Mouse (Mus musculus) C2C12 (cell line): ENCODE measurements around the gene Ikzf3. TPM values are rescaled to one million over a fixed set of nuclear protein-coding genes. Genes with fewer than 3 reads are reported as not detected.
A peak's percentile ranks its signal among the peaks of the same experiment; 100 is the strongest.

Source experiments
- H3K27me3 ChIP-seq: one replicate; pipeline ENCODE4 v1.6.1; 2011; ENCODE audit not compliant: control insufficient read depth, insufficient read depth, insufficient read length
- H3K36me3 ChIP-seq: one replicate; pipeline ENCODE4 v1.6.1; 2011; ENCODE audit not compliant: control insufficient read depth, insufficient read depth
- H3K4me3 ChIP-seq: one replicate; pipeline ENCODE4 v1.5.1; 2011; ENCODE audit warnings: mild to moderate bottlenecking, control low read depth; ENCODE audit not compliant: poor library complexity, insufficient read depth, severe bottlenecking
- H3K79me2 ChIP-seq: one replicate; pipeline ENCODE4 v1.6.1; 2011; ENCODE audit not compliant: control insufficient read depth, insufficient read depth
- H3K79me3 ChIP-seq: one replicate; pipeline ENCODE4 v1.6.1; 2011; ENCODE audit warnings: low read depth, control low read depth
- H3ac ChIP-seq: one replicate; pipeline ENCODE3; 2011; ENCODE audit warnings: low read depth; ENCODE audit not compliant: control insufficient read depth, insufficient read length
- CEBPB ChIP-seq: IDR thresholded peaks from one replicate; pipeline ENCODE4 v1.6.1; 2011; ENCODE audit warnings: low read depth, mild to moderate bottlenecking, control low read depth, moderate library complexity
- CTCF ChIP-seq: IDR thresholded peaks from one replicate; pipeline ENCODE4 v1.5.1; 2011; ENCODE audit not compliant: control insufficient read depth, insufficient read depth, insufficient read length
- FOSL1 ChIP-seq: IDR thresholded peaks from one replicate; pipeline ENCODE4 v1.8.0; 2011; ENCODE audit warnings: mild to moderate bottlenecking, low read length; ENCODE audit not compliant: poor library complexity, insufficient read depth, severe bottlenecking
- MAX ChIP-seq: IDR thresholded peaks from one replicate; pipeline ENCODE4 v1.6.1; 2011; ENCODE audit warnings: mild to moderate bottlenecking, control low read depth
- MYOD1 ChIP-seq: IDR thresholded peaks from one replicate; pipeline ENCODE4 v1.6.1; 2011; ENCODE audit warnings: low read depth; ENCODE audit not compliant: control insufficient read depth, insufficient read length
- MYOG ChIP-seq: IDR thresholded peaks from one replicate; pipeline ENCODE4 v1.6.1; 2011; ENCODE audit not compliant: control insufficient read depth, insufficient read length; ENCODE audit errors: extremely low read depth
- USF1 ChIP-seq: IDR thresholded peaks from one replicate; pipeline ENCODE4 v1.6.1; 2011; ENCODE audit warnings: low read depth, mild to moderate bottlenecking, control low read depth, moderate library complexity
- polyA plus RNA-seq: library from polyadenylated mRNA; unstranded; fragments of >200 nt; fragmentation: generic; extraction: Trizol; gene quantifications from one replicate; pipeline ENCODE4 v1.2.1, GENCODE M21; 2012; ENCODE audit warnings: missing spikeins

The Ikzf3 gene
- polyA plus RNA-seq, 1 experiment: not detected

GRCm38 (mm10) chr11:98482067-98482466 is 63.8 kb downstream of the Ikzf3 start:
- H3K79me2 ChIP-seq: no peaks in the 10 kb centered on the region
- H3K79me3 ChIP-seq: no peaks in the 10 kb centered on the region
- H3K27me3 ChIP-seq: peaks cover 68% of the 10 kb centered on the region
- no peak overlapping the region for H3ac ChIP-seq
- TF ChIP-seq MYOD1 (no peak), CTCF (no peak), MYOG (no peak), CEBPB (no peak)
- no peak overlapping the region for H3K4me3 ChIP-seq
- no peaks in the 10 kb centered on the region for H3K36me3 ChIP-seq

- TF ChIP-seq CTCF (no peak), CEBPB (no peak), MYOG (no peak), FOSL1 (no peak), USF1 (no peak), MYOD1 (no peak), MAX (no peak)
- peaks cover 70% of the 10 kb centered on the region for H3K27me3 ChIP-seq
- H3K79me2 ChIP-seq: no peaks in the 10 kb centered on the region
Measured at GRCm38 (mm10) chr11:98481231-98481630, 64.6 kb downstream of the Ikzf3 start.

GRCm38 (mm10) chr11:98479940-98480497 is 65.8 kb downstream of the Ikzf3 start:
- TF ChIP-seq MAX: no peak
- TF ChIP-seq MYOD1: no peak
- no peak for TF ChIP-seq CTCF
- no peak for TF ChIP-seq MYOG
- TF ChIP-seq USF1: no peak
- TF ChIP-seq FOSL1: no peak
- TF ChIP-seq CEBPB: no peak
- no peaks in the 10 kb centered on the region for H3K36me3 ChIP-seq
- no peaks in the 10 kb centered on the region for H3K79me2 ChIP-seq
- H3K27me3 ChIP-seq: peaks cover 62% of the 10 kb centered on the region
- no peaks in the 10 kb centered on the region for H3K79me3 ChIP-seq
- no peak overlapping the region for H3ac ChIP-seq
- H3K4me3 ChIP-seq: no peak overlapping the region

More at GRCm38 (mm10) chr11:98481231-98481630, 64.6 kb downstream of the Ikzf3 start:
- Histone ChIP-seq H3K79me3 (no peaks in the 10 kb centered on the region), H3ac (no peak overlapping the region), H3K4me3 (no peak overlapping the region), H3K36me3 (no peaks in the 10 kb centered on the region)

- peaks cover 60% of the 10 kb centered on the region for H3K27me3 ChIP-seq
Measured at GRCm38 (mm10) chr11:98479026-98479939, 66.5 kb downstream of the Ikzf3 start.

GRCm38 (mm10) chr11:98477011-98477701 is 68.7 kb downstream of the Ikzf3 start:
- Histone ChIP-seq H3K79me2 (no peaks in the 10 kb centered on the region), H3ac (no peak overlapping the region), H3K4me3 (no peak overlapping the region), H3K79me3 (no peaks in the 10 kb centered on the region), H3K36me3 (no peaks in the 10 kb centered on the region), H3K27me3 (peaks cover 55% of the 10 kb centered on the region)
- TF ChIP-seq MYOD1 (no peak), MYOG (no peak), USF1 (no peak), CEBPB (no peak), MAX (no peak), FOSL1 (no peak), CTCF (no peak)

More at GRCm38 (mm10) chr11:98479026-98479939, 66.5 kb downstream of the Ikzf3 start:
- Histone ChIP-seq H3ac (no peak overlapping the region), H3K79me2 (no peaks in the 10 kb centered on the region), H3K36me3 (no peaks in the 10 kb centered on the region), H3K4me3 (no peak overlapping the region), H3K79me3 (no peaks in the 10 kb centered on the region)
- no peak for TF ChIP-seq MYOD1
- peak; percentile 35 for TF ChIP-seq USF1
- TF ChIP-seq MAX: no peak
- TF ChIP-seq CEBPB: no peak
- no peak for TF ChIP-seq CTCF
